Mouse (Mus musculus): ENCODE results near the gene Gsc2. TPM values are rescaled to one million over a fixed set of nuclear protein-coding genes. Genes with fewer than 3 reads are reported as not detected.
"Not testable (repeated sequence)": the region's sequence is repeated elsewhere in the genome, so short reads cannot be mapped to it uniquely, and the experiment has no call there.

Gene Gsc2
- polyA plus RNA-seq (2016; fragmentation: Nextera tagmentation; extraction: Ambion mirVana) = not detected in 2 replicates

GRCm38 (mm10) chr16:17914307-17915249, at the start of gene Gsc2:
Gene Gsc2, minus strand, starts transcription at chr16:17915059.
- ATAC-seq (ENCODE audit: low FRiP score, low read depth) = no peak
- Histone ChIP-seq H3K4me1 (peaks cover 19% of the 10 kb centered on the region), H3K36me3 (no peaks in the 10 kb centered on the region), H3K27ac (no peak within 1 kb of the TSS), H3K4me2 (replicated peaks) (peak within 1 kb of the TSS; percentile 62), H3K27me3 (replicated peaks) (peaks cover 65% of the 10 kb centered on the region), H3K4me3 (peak within 1 kb of the TSS; percentile 35), H3K9me3 (no peaks in the 10 kb centered on the region), H3K9ac (peak within 1 kb of the TSS; percentile 42)
- under 1% methylated on average over 103 of the region's 106 CpGs for WGBS

GRCm38 (mm10) chr16:17962091-17962490, 47.2 kb upstream of the Gsc2 start:
- no peaks in the 10 kb centered on the region for H3K9me3 ChIP-seq
- no peak for ATAC-seq (ENCODE audit: low FRiP score, low read depth)
- no peak overlapping the region for H3K4me3 ChIP-seq
- H3K27me3 ChIP-seq (replicated peaks) = no peaks in the 10 kb centered on the region
- WGBS = 85% methylated on average over 7 of the region's 7 CpGs
- no peaks in the 10 kb centered on the region for H3K4me1 ChIP-seq
- H3K36me3 ChIP-seq = no peaks in the 10 kb centered on the region
- H3K9ac ChIP-seq = no peak overlapping the region
- H3K27ac ChIP-seq = no peak overlapping the region
- no peak overlapping the region for H3K4me2 ChIP-seq (replicated peaks)

- H3K4me3 ChIP-seq; ATAC-seq (ENCODE audit: low FRiP score, low read depth); H3K27me3 ChIP-seq (replicated peaks); H3K9ac ChIP-seq; H3K27ac ChIP-seq; H3K9me3 ChIP-seq; H3K4me1 ChIP-seq; H3K36me3 ChIP-seq; H3K4me2 ChIP-seq (replicated peaks): not testable (repeated sequence)
- WGBS = 95% methylated on average over 17 of the region's 17 CpGs
Measured at GRCm38 (mm10) chr16:17956052-17956638, 41.3 kb upstream of the Gsc2 start.

- no peaks in the 10 kb centered on the region for H3K27me3 ChIP-seq (replicated peaks)
- no peaks in the 10 kb centered on the region for H3K36me3 ChIP-seq
- H3K4me1 ChIP-seq = peaks cover 3% of the 10 kb centered on the region; the same call in 1 of the 2 replicates
- WGBS = 94% methylated on average over 3 of the region's 4 CpGs
- no peak overlapping the region for H3K9ac ChIP-seq
- ATAC-seq (ENCODE audit: low FRiP score, low read depth) = no peak
- H3K4me2 ChIP-seq (replicated peaks) = no peak overlapping the region
- H3K4me3 ChIP-seq = no peak overlapping the region
- no peaks in the 10 kb centered on the region for H3K9me3 ChIP-seq
- no peak overlapping the region for H3K27ac ChIP-seq
Measured at GRCm38 (mm10) chr16:17951618-17952017, 36.8 kb upstream of the Gsc2 start.

- Histone ChIP-seq H3K27ac (no peak overlapping the region), H3K9ac (no peak overlapping the region), H3K4me3 (no peak overlapping the region), H3K4me2 (replicated peaks) (no peak overlapping the region), H3K36me3 (no peaks in the 10 kb centered on the region), H3K4me1 (peaks cover 3% of the 10 kb centered on the region; the same call in 1 of the 2 replicates), H3K9me3 (no peaks in the 10 kb centered on the region), H3K27me3 (replicated peaks) (no peaks in the 10 kb centered on the region)
- 60% methylated on average over 4 of the region's 4 CpGs for WGBS
- ATAC-seq (ENCODE audit: low FRiP score, low read depth) = no peak
Measured at GRCm38 (mm10) chr16:17950068-17950467, 35.2 kb upstream of the Gsc2 start.

- ATAC-seq (ENCODE audit: low FRiP score, low read depth) = peak; percentile 61; the same call in 1 of the 2 replicates
- Histone ChIP-seq H3K4me1 (peaks cover 3% of the 10 kb centered on the region; the same call in 1 of the 2 replicates), H3K27ac (no peak overlapping the region; the same call in 1 of the 2 replicates), H3K4me3 (no peak overlapping the region), H3K9me3 (no peaks in the 10 kb centered on the region), H3K4me2 (replicated peaks) (no peak overlapping the region), H3K36me3 (no peaks in the 10 kb centered on the region), H3K9ac (no peak overlapping the region), H3K27me3 (replicated peaks) (no peaks in the 10 kb centered on the region)
- WGBS = 28% methylated on average over 2 of the region's 2 CpGs
Measured at GRCm38 (mm10) chr16:17949421-17949877, 34.6 kb upstream of the Gsc2 start.

- Histone ChIP-seq H3K4me3 (no peak overlapping the region), H3K4me1 (peaks cover 3% of the 10 kb centered on the region; the same call in 1 of the 2 replicates), H3K27me3 (replicated peaks) (no peaks in the 10 kb centered on the region), H3K9ac (no peak overlapping the region), H3K9me3 (no peaks in the 10 kb centered on the region), H3K36me3 (no peaks in the 10 kb centered on the region), H3K27ac (no peak overlapping the region), H3K4me2 (replicated peaks) (no peak overlapping the region)
- ATAC-seq (ENCODE audit: low FRiP score, low read depth) = no peak
- 52% methylated on average over 7 of the region's 7 CpGs for WGBS
Measured at GRCm38 (mm10) chr16:17945081-17945831, 30.4 kb upstream of the Gsc2 start.

GRCm38 (mm10) chr16:17943466-17943865, 28.6 kb upstream of the Gsc2 start:
- no peak for ATAC-seq (ENCODE audit: low FRiP score, low read depth)
- H3K4me3 ChIP-seq = no peak overlapping the region
- H3K4me1 ChIP-seq = no peaks in the 10 kb centered on the region
- H3K27me3 ChIP-seq (replicated peaks) = no peaks in the 10 kb centered on the region
- no peak overlapping the region for H3K27ac ChIP-seq
- no peaks in the 10 kb centered on the region for H3K9me3 ChIP-seq
- no peak overlapping the region for H3K9ac ChIP-seq
- no peaks in the 10 kb centered on the region for H3K36me3 ChIP-seq
- 76% methylated on average over 8 of the region's 8 CpGs for WGBS
- no peak overlapping the region for H3K4me2 ChIP-seq (replicated peaks)

GRCm38 (mm10) chr16:17939255-17939751, 24.4 kb upstream of the Gsc2 start:
- Histone ChIP-seq H3K9ac (no peak overlapping the region), H3K27me3 (replicated peaks) (peaks cover 3% of the 10 kb centered on the region), H3K9me3 (no peaks in the 10 kb centered on the region), H3K4me2 (replicated peaks) (no peak overlapping the region), H3K27ac (no peak overlapping the region), H3K36me3 (no peaks in the 10 kb centered on the region), H3K4me3 (no peak overlapping the region), H3K4me1 (no peaks in the 10 kb centered on the region)
- no peak for ATAC-seq (ENCODE audit: low FRiP score, low read depth)
- WGBS = 69% methylated on average over 9 of the region's 9 CpGs

- no peak overlapping the region for H3K4me2 ChIP-seq (replicated peaks)
- no peaks in the 10 kb centered on the region for H3K36me3 ChIP-seq
- H3K4me3 ChIP-seq = no peak overlapping the region
- H3K9ac ChIP-seq = no peak overlapping the region
- peak; percentile 78 for ATAC-seq (ENCODE audit: low FRiP score, low read depth)
- no peaks in the 10 kb centered on the region for H3K4me1 ChIP-seq
- 15% methylated on average over 7 of the region's 7 CpGs for WGBS
- no peak overlapping the region for H3K27ac ChIP-seq
- H3K9me3 ChIP-seq = no peaks in the 10 kb centered on the region
- peaks cover 3% of the 10 kb centered on the region for H3K27me3 ChIP-seq (replicated peaks)
Measured at GRCm38 (mm10) chr16:17938821-17939220, 24.0 kb upstream of the Gsc2 start.

GRCm38 (mm10) chr16:17938187-17938586, 23.3 kb upstream of the Gsc2 start:
- no peak overlapping the region for H3K27ac ChIP-seq
- WGBS = 88% methylated on average over 7 of the region's 7 CpGs
- H3K4me2 ChIP-seq (replicated peaks) = no peak overlapping the region
- no peak overlapping the region for H3K9ac ChIP-seq
- H3K4me3 ChIP-seq = no peak overlapping the region
- no peaks in the 10 kb centered on the region for H3K4me1 ChIP-seq
- H3K27me3 ChIP-seq (replicated peaks) = peaks cover 3% of the 10 kb centered on the region
- no peaks in the 10 kb centered on the region for H3K9me3 ChIP-seq
- H3K36me3 ChIP-seq = no peaks in the 10 kb centered on the region
- no peak for ATAC-seq (ENCODE audit: low FRiP score, low read depth)

GRCm38 (mm10) chr16:17936776-17937175, 21.9 kb upstream of the Gsc2 start:
- Histone ChIP-seq H3K4me2 (replicated peaks) (no peak overlapping the region), H3K36me3 (no peaks in the 10 kb centered on the region), H3K4me3 (no peak overlapping the region), H3K27me3 (replicated peaks) (peaks cover 3% of the 10 kb centered on the region), H3K4me1 (no peaks in the 10 kb centered on the region), H3K9ac (no peak overlapping the region), H3K9me3 (no peaks in the 10 kb centered on the region), H3K27ac (no peak overlapping the region)
- 87% methylated on average over 10 of the region's 10 CpGs for WGBS
- no peak for ATAC-seq (ENCODE audit: low FRiP score, low read depth)

All from neural tube, embryonic 12.5 days (tissue).